Mouse (Mus musculus): ENCODE data around the gene Mta3.
"Not testable (repeated sequence)": the region's sequence is repeated elsewhere in the genome, so short reads cannot be mapped to it uniquely, and the experiment has no call there.

Gene Mta3

DNA sequence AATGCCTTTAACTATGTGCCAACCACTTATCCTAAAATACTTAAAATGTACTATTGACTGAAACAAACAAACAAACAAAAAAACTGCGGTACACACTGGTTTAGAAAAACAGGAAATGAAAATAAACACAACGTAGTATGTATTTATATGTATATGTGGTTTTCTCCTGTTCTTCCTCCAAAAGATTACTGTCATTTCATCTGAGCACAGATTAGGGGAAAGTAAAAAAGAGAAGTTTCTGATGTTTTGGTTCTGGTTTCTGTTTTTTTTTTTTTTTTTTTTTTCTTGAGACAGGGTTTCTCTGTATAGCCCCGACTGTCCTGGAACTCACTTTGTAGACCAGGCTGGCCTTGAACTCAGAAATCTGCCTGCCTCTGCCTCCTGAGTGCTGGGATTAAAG lies 3.6 kb downstream of the Mta3 start:
- not testable (repeated sequence) for DNase-seq

- no peak for DNase-seq
These were observed 4.7 kb downstream of the Mta3 start for GRCm38 (mm10) chr17:83710639-83711038.

DNA sequence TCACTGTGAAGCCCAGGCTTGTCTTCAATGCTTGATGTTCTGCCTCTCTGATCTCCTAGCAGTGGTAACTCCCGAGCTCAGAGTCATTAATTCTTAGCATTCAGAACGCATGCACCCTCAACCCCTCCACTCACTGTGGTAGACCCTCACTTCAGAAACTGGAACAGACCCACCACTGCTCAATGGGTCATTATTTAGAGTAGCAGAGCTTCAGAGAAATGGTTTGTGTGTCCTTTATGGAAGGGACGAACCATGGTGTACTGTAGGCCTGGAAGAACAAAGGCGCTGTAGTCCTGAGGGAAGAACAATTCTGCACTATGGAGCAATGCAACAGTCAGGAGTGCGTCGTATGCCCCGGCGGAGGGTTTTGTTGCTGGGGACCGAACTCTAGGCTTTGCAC lies 6.4 kb downstream of the Mta3 start:
- no peak for DNase-seq

DNA sequence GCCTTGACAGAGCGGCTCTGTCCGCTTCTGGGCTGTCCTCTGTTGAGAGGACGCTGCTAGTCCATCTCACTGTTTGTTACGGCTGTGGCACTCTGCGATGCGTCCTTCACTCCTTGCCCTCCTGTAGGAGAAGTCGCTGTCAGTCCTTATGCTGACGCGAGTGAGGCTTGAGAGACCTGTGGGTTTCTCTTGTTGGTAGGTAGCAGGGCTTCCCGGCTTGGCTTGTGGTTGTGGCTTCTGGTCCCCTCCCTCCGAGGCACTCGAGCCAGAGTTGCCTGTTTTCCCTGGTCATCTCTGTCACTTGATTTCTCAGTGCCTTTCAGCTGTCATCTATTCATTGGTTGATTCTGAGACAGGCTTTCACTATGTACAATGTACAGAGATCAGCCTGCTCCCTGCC lies 14.5 kb downstream of the Mta3 start:
- no peak for DNase-seq

DNA sequence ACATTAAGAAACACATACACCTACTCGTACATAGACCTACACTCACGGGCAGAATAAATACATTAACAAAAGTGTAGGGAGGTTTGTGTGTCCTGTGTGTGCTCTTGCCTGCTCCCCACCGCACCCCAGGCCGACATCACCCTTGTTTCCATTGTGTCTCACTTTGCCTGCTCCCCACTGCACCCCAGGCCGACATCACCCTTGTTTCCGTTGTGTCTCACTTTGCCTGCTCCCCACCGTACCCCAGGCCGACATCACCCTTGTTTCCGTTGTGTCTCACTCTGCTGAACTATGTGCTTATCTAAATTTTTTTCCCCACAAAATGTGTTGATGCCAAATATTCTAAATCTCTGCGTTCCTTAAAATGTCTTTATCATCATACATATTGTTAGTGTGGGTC lies 15.2 kb downstream of the Mta3 start:
- no peak for DNase-seq

GRCm38 (mm10) chr17:83723064-83723463 lies 17.1 kb downstream of the Mta3 start:
- DNase-seq: no peak

DNA sequence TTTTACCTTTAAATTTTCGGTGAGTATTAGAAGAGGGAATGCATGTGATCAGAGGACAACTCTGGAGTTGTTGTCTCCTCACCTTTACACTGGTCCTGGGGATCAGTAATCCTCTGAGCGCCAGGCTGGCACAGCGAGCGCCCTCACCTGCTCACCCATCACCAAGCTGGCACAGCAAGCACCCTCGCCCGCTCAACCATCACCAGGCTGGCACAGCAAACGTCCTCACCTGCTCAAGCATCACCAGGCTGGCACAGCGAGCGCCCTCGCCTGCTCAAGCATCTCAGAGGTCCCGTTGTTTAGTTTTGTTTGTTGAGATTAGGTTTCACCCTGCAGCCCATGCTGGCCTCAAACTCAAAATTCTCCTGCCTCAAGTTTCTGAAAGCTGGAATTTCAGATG lies 20.5 kb downstream of the Mta3 start:
- no peak for DNase-seq

GRCm38 (mm10) chr17:83727707-83728106 lies 21.7 kb downstream of the Mta3 start:
- DNase-seq: no peak

DNA sequence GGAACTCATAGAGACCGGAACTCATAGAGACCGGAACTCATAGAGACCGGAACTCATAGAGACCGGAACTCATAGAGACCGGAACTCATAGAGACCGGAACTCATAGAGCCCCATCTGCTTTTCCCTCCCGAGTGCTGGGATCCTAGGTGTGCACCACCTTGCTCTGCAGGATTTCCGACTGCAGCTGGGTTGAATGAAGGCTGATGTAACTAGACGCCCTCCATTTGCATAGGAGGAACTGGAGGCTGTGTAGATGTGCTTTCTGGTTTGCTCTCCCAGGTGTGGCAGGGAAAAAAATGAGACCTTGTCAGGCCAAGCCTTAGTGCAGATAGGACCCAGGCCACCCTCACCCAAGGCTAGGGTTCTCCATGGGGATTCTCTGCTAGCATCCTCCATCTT lies 23.1 kb downstream of the Mta3 start:
- DNase-seq: no peak

DNA sequence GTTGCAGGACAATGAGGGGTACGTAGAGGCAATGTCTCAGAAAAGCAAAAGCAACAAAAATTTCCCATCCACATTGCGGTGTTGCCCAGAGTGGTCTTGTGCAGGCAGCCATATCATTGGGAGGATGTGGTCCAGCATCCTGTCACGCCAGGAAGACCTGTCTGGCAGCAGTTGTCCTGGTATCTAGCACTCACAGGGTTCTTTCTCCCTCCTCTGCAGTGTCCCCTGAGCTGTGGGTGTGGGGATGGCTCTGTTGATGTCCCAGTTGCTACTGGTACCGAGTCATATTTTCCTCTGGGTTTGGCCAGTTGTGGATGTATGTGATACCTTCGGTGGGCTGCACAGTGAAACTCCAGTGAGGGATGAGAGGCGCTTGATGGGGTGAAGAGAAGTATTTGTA lies 24.2 kb downstream of the Mta3 start:
- DNase-seq: no peak

- peak; percentile 42 to 44 for DNase-seq
These were observed 26.2 kb downstream of the Mta3 start for GRCm38 (mm10) chr17:83732166-83732629.

GRCm38 (mm10) chr17:83732801-83733200 lies 26.8 kb downstream of the Mta3 start:
- peak; percentile 69 to 84 for DNase-seq

DNA sequence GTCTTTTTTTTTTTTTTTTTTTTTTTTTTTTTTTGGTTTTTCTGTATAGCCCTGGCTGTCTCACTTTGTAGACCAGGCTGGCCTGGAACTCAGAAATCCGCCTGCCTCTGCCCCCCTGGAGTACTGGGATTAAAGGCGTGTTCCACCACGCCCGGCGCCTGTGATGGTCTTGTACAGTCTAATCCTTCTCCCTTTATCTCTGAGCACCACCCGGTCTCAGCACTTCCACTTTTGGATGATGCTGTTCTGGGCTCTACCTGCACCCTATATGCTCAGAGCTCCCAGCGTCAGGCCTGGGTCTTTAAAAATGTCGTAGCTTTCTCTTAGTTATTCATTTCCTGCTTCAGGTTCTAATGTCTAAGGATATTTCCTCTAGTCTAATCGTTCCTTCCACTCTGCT lies 30.7 kb downstream of the Mta3 start:
- DNase-seq: no peak

GRCm38 (mm10) chr17:83737775-83738174 lies 31.8 kb downstream of the Mta3 start:
- no peak for DNase-seq

GRCm38 (mm10) chr17:83740135-83740676 lies 34.2 kb downstream of the Mta3 start:
- DNase-seq: no peak

- DNase-seq: no peak
These were observed 35.3 kb downstream of the Mta3 start for GRCm38 (mm10) chr17:83741243-83741642.

GRCm38 (mm10) chr17:83744231-83744824 lies 38.4 kb downstream of the Mta3 start:
- DNase-seq: no peak

GRCm38 (mm10) chr17:83747405-83748160 lies 41.6 kb downstream of the Mta3 start:
- DNase-seq: no peak

DNA sequence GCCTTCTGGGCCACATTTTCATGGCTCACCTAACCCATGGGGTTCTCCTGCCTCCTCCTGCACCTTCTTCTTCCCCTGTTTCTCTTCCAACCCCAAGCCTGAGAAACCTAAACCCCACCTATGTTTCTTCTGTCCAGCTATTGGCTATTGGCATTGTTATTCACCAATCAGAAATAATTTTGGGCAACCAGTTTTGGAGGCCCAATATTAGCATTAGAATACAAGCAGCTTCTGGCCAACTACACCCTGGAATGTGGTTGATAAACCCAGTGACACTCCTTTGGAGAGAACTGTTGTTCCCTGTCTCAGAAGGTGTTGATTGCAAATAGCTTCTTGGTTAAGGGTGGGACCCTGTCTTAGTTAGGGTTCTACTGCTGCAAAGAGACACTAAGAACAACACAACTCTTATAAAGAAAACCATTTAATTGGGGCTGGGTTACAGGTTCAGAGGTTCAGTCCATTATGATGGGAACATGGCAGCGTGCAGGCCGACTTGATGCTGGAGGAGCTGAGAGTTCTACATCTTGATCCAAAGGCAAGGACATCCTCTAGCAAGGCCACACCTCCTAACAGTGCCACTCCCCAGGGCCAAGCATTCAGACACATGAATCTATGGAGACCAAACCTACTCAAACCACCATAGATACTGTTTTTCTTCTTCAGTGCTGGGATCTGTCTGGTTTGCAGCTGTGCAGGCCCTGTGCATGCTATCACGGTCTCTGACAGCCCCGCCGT lies 44.4 kb downstream of the Mta3 start:
- DNase-seq: no peak

DNA sequence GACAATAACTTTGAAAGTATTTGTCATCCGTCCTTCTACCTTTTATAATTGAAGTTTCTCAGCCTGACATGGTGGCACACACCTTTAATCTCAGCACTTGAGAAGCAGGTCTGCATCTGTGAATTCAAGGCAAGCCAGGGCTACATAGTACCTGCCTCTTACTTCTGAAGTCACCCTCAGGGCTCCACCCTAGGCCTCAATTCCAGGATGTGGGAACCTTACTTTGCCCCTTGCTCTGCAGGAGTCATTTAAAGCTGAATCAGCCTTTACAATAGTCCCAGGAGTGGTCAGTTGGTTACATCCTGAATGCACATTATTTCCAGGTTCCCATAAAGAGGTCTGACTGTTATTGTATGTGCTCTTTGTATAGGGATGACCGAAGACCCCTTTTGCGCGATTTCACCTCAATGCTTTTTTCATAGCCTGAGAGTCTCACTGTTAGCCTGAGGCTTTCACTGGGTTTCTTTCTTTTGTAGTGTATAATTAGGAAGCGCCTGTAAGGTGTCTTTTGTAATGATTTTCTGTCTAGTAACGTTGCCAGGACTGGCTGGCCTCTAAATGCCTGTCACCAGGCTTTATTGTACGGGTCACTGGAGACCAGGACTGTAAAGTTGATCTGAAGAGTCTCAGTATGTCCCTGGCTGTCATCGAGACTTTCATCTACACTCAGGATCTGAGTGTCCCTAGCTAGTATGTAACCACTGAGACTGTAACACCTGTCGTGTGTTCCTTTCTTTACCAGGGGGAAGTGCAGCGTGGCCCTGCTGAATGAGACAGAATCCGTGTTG lies 47.3 kb downstream of the Mta3 start:
- DNase-seq: no peak

DNA sequence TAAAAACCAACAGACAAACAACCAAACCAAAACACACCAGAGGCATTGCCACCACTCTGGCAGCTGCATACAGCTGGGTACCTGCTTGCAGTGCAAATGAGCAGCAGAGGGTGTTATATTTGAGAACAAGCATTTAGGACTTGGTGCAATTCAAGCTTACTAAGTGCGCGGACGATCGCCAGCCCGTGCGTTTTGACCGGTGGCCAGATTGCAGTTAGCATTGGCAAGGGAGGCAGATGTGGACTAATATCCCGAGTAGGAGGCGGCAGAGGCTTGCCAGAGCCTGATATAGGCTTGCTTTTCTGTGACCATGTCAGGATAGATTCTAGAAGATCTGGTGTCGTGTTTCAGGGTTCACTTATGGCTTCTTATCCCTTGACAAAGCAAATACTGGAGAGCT lies 52.1 kb downstream of the Mta3 start:
- no peak for DNase-seq

- no peak for DNase-seq
These were observed 53.6 kb downstream of the Mta3 start for GRCm38 (mm10) chr17:83759547-83759946.

GRCm38 (mm10) chr17:83764538-83764937 lies 58.6 kb downstream of the Mta3 start:
- no peak for DNase-seq

Data from spleen, adult 18-20 months (tissue).